Mouse (Mus musculus) liver, embryonic 16.5 days (tissue): ENCODE results near the gene Rae1. TPM values are rescaled to one million over a fixed set of nuclear protein-coding genes. Genes with fewer than 3 reads are reported as not detected.

Experiments
- ATAC-seq: fragments of 200-750 bp; cut with Nextera tagmentation; 2 replicates; pipeline ENCODE4 v1.8.0; 2017; ENCODE audit warnings: low read depth, mild to moderate bottlenecking, moderate number of reproducible peaks, moderate library complexity
- H3K27ac ChIP-seq: fragments of 300-500 bp; sonication (generic); 2 replicates; pipeline ENCODE4 v1.5.1; 2014; ENCODE audit warnings: mild to moderate bottlenecking, low read length
- H3K27me3 ChIP-seq: fragments of 300-500 bp; sonication (generic); 2 replicates; pipeline ENCODE4 v1.6.1; 2014; ENCODE audit warnings: low read depth, low read length, mixed read lengths; ENCODE audit not compliant: control insufficient read depth, insufficient read depth
- H3K36me3 ChIP-seq: fragments of 300-500 bp; sonication (generic); 2 replicates; pipeline ENCODE4 v1.6.1; 2014; ENCODE audit warnings: mild to moderate bottlenecking; ENCODE audit not compliant: control insufficient read depth, insufficient read depth
- H3K4me1 ChIP-seq: fragments of 300-500 bp; sonication (generic); 2 replicates; pipeline ENCODE4 v1.6.1; 2014; ENCODE audit warnings: low read depth, low read length, mixed read lengths; ENCODE audit not compliant: control insufficient read depth
- H3K4me2 ChIP-seq: fragments of 300-500 bp; sonication (generic); 2 replicates; pipeline ENCODE4 v1.6.1; 2014; ENCODE audit warnings: low read depth, low read length, mixed read lengths
- H3K4me3 ChIP-seq: fragments of 300-500 bp; sonication (generic); 2 replicates; pipeline ENCODE4 v1.5.1; 2014; ENCODE audit warnings: low read depth, mild to moderate bottlenecking, low read length
- H3K9ac ChIP-seq: fragments of 300-500 bp; sonication (generic); 2 replicates; pipeline ENCODE4 v1.6.1; 2014; ENCODE audit warnings: low read depth, low read length
- H3K9me3 ChIP-seq: fragments of 300-500 bp; sonication (generic); replicated peaks from 2 replicates; pipeline ENCODE4 v1.6.1; 2016; ENCODE audit warnings: low read length; ENCODE audit not compliant: control insufficient read depth
- WGBS: fragments of 180-500 bp; shearing (Covaris S2); extraction: QIAGEN DNeasy Blood & Tissue Kit; methylation state at CpG from one replicate; pipeline ENCODE4 v1.1.7; 2014; ENCODE audit not compliant: insufficient replicate concordance; 5-methylcytosine and 5-hydroxymethylcytosine counted together
- polyA plus RNA-seq: library from polyadenylated mRNA; unstranded; fragments of >200 nt; fragmentation: Nextera tagmentation; extraction: Ambion mirVana; gene quantifications from 2 replicates; pipeline ENCODE4 v1.2.1, GENCODE M21; 2015

Gene Rae1
- polyA plus RNA-seq, 1 experiment from 2014 or later: 55.2 TPM

DNA sequence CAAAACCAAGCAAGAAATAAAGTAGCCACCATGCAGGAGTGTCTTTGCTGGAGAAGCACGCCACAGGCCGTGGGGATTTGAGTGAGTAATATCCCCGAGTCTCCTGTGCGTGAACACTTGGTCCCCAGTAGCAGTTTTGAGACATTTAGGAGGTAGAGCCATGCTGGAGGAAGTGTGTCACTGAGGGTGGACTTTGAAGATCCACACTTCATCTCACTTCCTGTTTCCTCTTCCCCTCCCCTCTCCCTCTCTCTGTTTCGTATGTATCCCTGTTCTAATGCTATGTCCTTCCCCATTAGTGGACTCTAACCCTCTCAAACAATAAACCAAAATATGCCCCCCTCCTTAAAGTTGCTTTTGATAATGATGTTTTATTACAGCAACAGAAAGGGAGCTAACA lies 33.4 kb upstream of the Rae1 start:
- no peak overlapping the region for H3K4me2 ChIP-seq
- no peaks in the 10 kb centered on the region for H3K27me3 ChIP-seq
- no peak overlapping the region for H3K27ac ChIP-seq
- ATAC-seq: no peak
- no peak overlapping the region for H3K9ac ChIP-seq
- H3K9me3 ChIP-seq: no peaks in the 10 kb centered on the region
- 47% methylated on average over 5 of the region's 5 CpGs for WGBS
- H3K4me1 ChIP-seq: no peaks in the 10 kb centered on the region
- H3K36me3 ChIP-seq: no peaks in the 10 kb centered on the region
- H3K4me3 ChIP-seq: no peak overlapping the region

- no peak overlapping the region for H3K27ac ChIP-seq
- no peaks in the 10 kb centered on the region; the same call in 1 of the 2 replicates for H3K4me1 ChIP-seq
- no peak overlapping the region for H3K4me3 ChIP-seq
- no peaks in the 10 kb centered on the region for H3K9me3 ChIP-seq
- no peaks in the 10 kb centered on the region for H3K27me3 ChIP-seq
- no peak overlapping the region for H3K4me2 ChIP-seq
- H3K36me3 ChIP-seq: no peaks in the 10 kb centered on the region
- no peak overlapping the region for H3K9ac ChIP-seq
- ATAC-seq: no peak
- WGBS: 74% methylated on average over 2 of the region's 2 CpGs
Measured at GRCm38 (mm10) chr2:172971865-172972264, 28.1 kb upstream of the Rae1 start.

DNA sequence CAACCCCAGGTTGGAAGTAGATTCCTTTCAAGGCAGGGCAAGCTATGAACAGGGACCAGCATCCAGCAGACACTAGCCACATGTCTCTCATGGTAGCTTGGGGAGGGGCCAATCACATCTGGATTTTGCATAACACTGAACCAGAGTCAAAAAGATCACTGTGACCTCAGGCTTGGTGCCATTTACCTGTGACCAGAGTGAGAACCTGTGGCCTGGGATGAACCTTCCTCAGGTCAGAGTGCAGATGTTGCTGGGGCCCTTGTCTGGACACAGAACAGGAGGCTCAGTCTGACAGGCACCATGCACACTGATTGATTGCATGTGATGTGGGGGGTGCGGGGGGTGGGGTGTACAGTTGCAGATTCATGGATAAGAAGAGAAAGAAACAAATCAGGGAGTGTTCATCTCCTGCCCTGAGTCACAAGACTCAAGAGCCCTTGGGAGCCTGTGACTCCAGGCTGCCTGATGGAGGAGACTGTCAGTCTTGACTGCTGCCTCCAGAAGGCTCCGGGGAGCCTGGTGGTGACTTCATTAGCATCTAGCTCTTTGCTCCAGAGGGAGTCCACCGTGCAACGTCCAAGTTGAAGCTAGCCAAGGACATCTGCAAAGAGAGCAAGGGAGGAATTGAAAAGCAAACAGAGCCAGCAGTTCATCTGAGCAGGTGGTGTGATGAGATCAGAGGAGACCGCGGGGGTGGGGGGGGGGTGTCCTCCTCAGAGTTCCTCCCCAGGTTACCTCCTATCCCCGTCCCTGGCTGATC lies 25.9 kb upstream of the Rae1 start:
- Histone ChIP-seq H3K4me1 (peaks cover 2% of the 10 kb centered on the region; the same call in 1 of the 2 replicates), H3K27me3 (no peaks in the 10 kb centered on the region), H3K36me3 (no peaks in the 10 kb centered on the region), H3K4me2 (no peak overlapping the region), H3K9me3 (no peaks in the 10 kb centered on the region), H3K4me3 (no peak overlapping the region), H3K9ac (no peak overlapping the region), H3K27ac (no peak overlapping the region)
- 27% methylated on average over 7 of the region's 7 CpGs for WGBS
- ATAC-seq: no peak

DNA sequence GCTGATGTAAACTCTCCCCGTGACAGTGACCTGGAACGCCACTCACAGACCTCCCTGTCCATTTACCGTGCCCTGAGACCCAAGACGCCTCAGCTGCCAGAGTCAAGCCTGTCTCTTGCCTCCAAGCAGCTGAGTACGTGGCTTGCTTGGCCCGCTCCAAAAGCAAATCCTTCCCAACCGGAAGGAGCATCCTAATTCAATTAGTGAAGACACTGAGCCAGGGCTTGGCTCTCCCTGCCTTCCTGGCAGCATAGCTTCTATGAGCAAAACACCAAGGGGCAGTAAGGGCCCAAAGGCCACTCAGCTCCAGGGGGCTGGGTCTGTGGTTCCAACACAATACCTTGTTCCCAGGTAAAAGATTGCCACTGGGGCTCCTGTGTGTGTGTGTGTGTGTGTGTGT lies 25.2 kb upstream of the Rae1 start:
- H3K4me3 ChIP-seq: no peak overlapping the region
- H3K9ac ChIP-seq: no peak overlapping the region
- no peak overlapping the region for H3K4me2 ChIP-seq
- no peaks in the 10 kb centered on the region for H3K9me3 ChIP-seq
- H3K4me1 ChIP-seq: peaks cover 2% of the 10 kb centered on the region; the same call in 1 of the 2 replicates
- H3K27ac ChIP-seq: no peak overlapping the region
- no peaks in the 10 kb centered on the region for H3K27me3 ChIP-seq
- 56% methylated on average over 7 of the region's 7 CpGs for WGBS
- H3K36me3 ChIP-seq: no peaks in the 10 kb centered on the region
- no peak for ATAC-seq

- ATAC-seq: peak; percentile 9; the same call in 1 of the 2 replicates
- Histone ChIP-seq H3K9me3 (no peaks in the 10 kb centered on the region), H3K4me3 (no peak overlapping the region), H3K4me2 (no peak overlapping the region), H3K27ac (no peak overlapping the region), H3K4me1 (peaks cover 2% of the 10 kb centered on the region; the same call in 1 of the 2 replicates), H3K9ac (no peak overlapping the region), H3K36me3 (no peaks in the 10 kb centered on the region), H3K27me3 (no peaks in the 10 kb centered on the region)
- 66% methylated on average over 6 of the region's 6 CpGs for WGBS
Measured at GRCm38 (mm10) chr2:172975159-172975558, 24.8 kb upstream of the Rae1 start.

GRCm38 (mm10) chr2:172976661-172977238 lies 23.2 kb upstream of the Rae1 start:
- Histone ChIP-seq H3K4me3 (no peak overlapping the region), H3K27ac (no peak overlapping the region), H3K9me3 (no peaks in the 10 kb centered on the region), H3K36me3 (no peaks in the 10 kb centered on the region), H3K4me2 (peak overlapping the region; percentile 24; the same call in 1 of the 2 replicates), H3K4me1 (peaks cover 2% of the 10 kb centered on the region; the same call in 1 of the 2 replicates), H3K27me3 (no peaks in the 10 kb centered on the region), H3K9ac (no peak overlapping the region)
- WGBS: 12% methylated on average over 7 of the region's 7 CpGs
- ATAC-seq: no peak

DNA sequence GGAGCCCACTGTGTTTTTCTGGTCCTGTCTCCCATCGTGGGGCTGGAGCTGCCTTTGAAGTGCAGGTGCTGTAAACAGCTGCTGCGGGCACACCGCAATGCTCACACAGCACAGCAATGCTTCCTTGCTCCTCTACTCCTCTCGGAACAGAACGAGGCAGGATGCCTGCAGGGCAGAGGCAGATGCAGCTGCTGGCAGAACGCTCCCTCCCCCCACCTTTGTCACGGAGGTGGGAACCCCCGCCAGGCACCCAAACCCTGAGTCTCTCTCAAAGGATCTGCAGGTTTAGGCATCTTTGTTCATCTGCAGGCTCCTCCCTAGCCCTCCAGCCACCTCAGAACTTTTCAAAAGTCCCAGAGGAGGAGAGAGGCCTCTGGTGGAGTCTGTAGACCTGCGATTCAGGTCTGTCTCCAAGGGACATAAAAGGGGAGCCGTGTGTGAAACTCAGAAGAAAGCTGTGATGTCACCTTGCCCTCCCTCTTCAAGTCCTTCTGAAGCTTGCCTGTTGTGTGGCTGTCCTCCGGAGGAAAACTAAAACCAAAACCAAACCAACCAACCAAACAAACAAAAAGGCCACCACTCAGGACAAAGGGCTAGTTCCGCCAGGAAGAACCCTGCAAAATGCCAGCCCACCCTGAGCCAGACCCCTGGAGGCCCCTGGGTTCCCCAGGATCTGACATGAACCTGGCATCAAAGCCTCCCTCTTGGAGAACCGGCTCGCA lies 22.3 kb upstream of the Rae1 start, which contains the start of gene Spo11:
Gene Spo11 (plus strand): TSS at position 292 of the 722 bp plus-strand sequence.
- Histone ChIP-seq H3K4me3 (no peak within 1 kb of the TSS), H3K27ac (0 out of 2 replicates have a peak within 1 kb of the TSS, but pooled peaks have one; percentile 16), H3K9me3 (no peaks in the 10 kb centered on the region), H3K4me2 (peak within 1 kb of the TSS; percentile 24; the same call in 1 of the 2 replicates), H3K4me1 (peaks cover 2% of the 10 kb centered on the region; the same call in 1 of the 2 replicates), H3K36me3 (no peaks in the 10 kb centered on the region), H3K27me3 (no peaks in the 10 kb centered on the region), H3K9ac (no peak within 1 kb of the TSS)
- ATAC-seq: 0 out of 2 replicates have a peak, but pooled peaks have one; percentile 19
- WGBS: 18% methylated on average over 14 of the region's 14 CpGs

DNA sequence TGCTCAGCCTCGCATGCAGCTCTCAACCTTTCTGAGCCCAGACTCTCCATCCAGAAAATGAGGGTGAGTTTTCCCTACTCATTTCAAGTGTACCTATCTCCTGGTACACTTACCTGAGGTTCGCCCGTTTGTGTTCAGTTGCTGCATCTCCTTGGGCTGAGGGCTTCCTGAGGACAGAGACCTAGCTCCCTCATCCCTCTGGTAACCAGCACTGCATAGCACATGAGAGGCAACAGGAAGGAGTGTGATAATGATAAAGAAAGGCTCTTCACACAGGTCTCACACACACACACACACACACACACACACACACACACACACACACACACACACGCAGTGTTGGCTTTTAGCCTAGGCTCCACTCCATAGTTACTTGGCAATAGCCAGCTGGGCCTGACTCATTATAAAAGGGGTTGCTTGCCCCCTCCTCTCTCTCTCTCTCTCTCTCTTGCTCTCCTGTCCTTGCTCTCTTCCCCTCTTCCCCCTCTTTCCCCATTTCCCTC lies 21.7 kb upstream of the Rae1 start:
- Histone ChIP-seq H3K4me1 (peaks cover 2% of the 10 kb centered on the region; the same call in 1 of the 2 replicates), H3K4me2 (no peak overlapping the region), H3K36me3 (no peaks in the 10 kb centered on the region), H3K27ac (no peak overlapping the region), H3K9ac (no peak overlapping the region), H3K4me3 (no peak overlapping the region), H3K9me3 (no peaks in the 10 kb centered on the region), H3K27me3 (no peaks in the 10 kb centered on the region)
- ATAC-seq: no peak
- WGBS: 31% methylated on average over 4 of the region's 4 CpGs
